Mouse (Mus musculus) hindbrain, embryonic 15.5 days (tissue): Measurements from ENCODE around the gene Rnf216. TPM values are rescaled to one million over a fixed set of nuclear protein-coding genes. Genes with fewer than 3 reads are reported as not detected.

Experiments
- ATAC-seq: fragments of 200-750 bp; cut with Nextera tagmentation; 2 replicates; pipeline ENCODE4 v1.8.0; 2017; ENCODE audit warnings: low read depth, moderate number of reproducible peaks, moderate TSS enrichment; ENCODE audit not compliant: low FRiP score
- H3K27ac ChIP-seq: fragments of 300-500 bp; sonication (generic); replicated peaks from 2 replicates; pipeline ENCODE4 v1.5.1; 2015; ENCODE audit warnings: mild to moderate bottlenecking, inconsistent platforms
- H3K27me3 ChIP-seq: fragments of 300-500 bp; sonication (generic); 2 replicates; pipeline ENCODE4 v1.6.1; 2015; ENCODE audit warnings: control low read depth, inconsistent platforms
- H3K36me3 ChIP-seq: fragments of 300-500 bp; sonication (generic); 2 replicates; pipeline ENCODE4 v1.6.1; 2015; ENCODE audit warnings: control low read depth, inconsistent platforms
- H3K4me1 ChIP-seq: fragments of 300-500 bp; sonication (generic); replicated peaks from 2 replicates; pipeline ENCODE4 v1.6.1; 2015; ENCODE audit warnings: control low read depth, inconsistent platforms
- H3K4me2 ChIP-seq: fragments of 300-500 bp; sonication (generic); 2 replicates; pipeline ENCODE4 v1.6.1; 2015; ENCODE audit warnings: moderate library complexity, mild to moderate bottlenecking, inconsistent platforms
- H3K4me3 ChIP-seq: fragments of 300-500 bp; sonication (generic); 2 replicates; pipeline ENCODE4 v1.5.1; 2015; ENCODE audit warnings: mild to moderate bottlenecking, inconsistent platforms
- H3K9ac ChIP-seq: fragments of 300-500 bp; sonication (generic); 2 replicates; pipeline ENCODE4 v1.6.1; 2015; ENCODE audit warnings: inconsistent platforms
- H3K9me3 ChIP-seq: fragments of 300-500 bp; sonication (generic); 2 replicates; pipeline ENCODE4 v1.6.1; 2016; ENCODE audit warnings: control low read depth, inconsistent platforms
- WGBS: fragments of 180-500 bp; shearing (Covaris S2); methylation state at CpG from one replicate; pipeline ENCODE4 v1.1.7; 2015; 5-methylcytosine and 5-hydroxymethylcytosine counted together
- polyA plus RNA-seq: library from polyadenylated mRNA; unstranded; fragments of >200 nt; fragmentation: Nextera tagmentation; extraction: Ambion mirVana; gene quantifications from 2 replicates; pipeline ENCODE4 v1.2.1, GENCODE M21; 2015

Rnf216 gene
- polyA plus RNA-seq, 1 experiment from 2014 or later: 30.4 TPM

- Histone ChIP-seq H3K9me3 (no peaks in the 10 kb centered on the region), H3K4me1 (no peaks in the 10 kb centered on the region), H3K4me3 (no peak overlapping the region), H3K36me3 (no peaks in the 10 kb centered on the region), H3K9ac (no peak overlapping the region), H3K27ac (no peak overlapping the region), H3K4me2 (no peak overlapping the region), H3K27me3 (no peaks in the 10 kb centered on the region)
- ATAC-seq: no peak
- WGBS: 43% methylated on average over 2 of the region's 2 CpGs
Measured at GRCm38 (mm10) chr5:143032639-143033146, 80.1 kb downstream of the Rnf216 start.

DNA sequence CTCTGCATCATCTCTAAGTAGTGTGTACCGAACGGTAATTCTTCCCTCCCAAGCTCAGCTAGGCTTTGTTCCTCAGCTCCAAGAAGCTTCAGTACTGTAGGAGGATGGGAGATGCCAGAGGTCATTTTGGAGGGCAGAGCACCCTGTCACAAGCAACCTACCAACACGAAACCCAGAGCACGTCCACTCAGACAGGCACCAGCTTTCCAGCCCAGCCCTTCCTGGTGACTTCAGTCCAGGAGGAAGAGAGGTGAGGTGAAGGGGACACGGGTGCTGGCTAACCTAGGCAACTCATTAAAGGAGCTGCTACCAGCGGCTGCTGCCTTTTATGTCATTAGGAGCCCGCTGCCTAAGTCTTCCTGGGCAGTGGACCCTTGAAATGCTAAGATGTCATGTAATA is 81.1 kb downstream of the Rnf216 start:
- Histone ChIP-seq H3K4me3 (no peak overlapping the region), H3K9ac (no peak overlapping the region), H3K9me3 (no peaks in the 10 kb centered on the region), H3K27ac (no peak overlapping the region), H3K4me2 (no peak overlapping the region), H3K36me3 (peaks cover 9% of the 10 kb centered on the region), H3K27me3 (no peaks in the 10 kb centered on the region), H3K4me1 (no peaks in the 10 kb centered on the region)
- no peak for ATAC-seq
- 40% methylated on average over 7 of the region's 7 CpGs for WGBS

- Histone ChIP-seq H3K36me3 (peaks cover 12% of the 10 kb centered on the region), H3K9ac (no peak overlapping the region), H3K27me3 (no peaks in the 10 kb centered on the region), H3K9me3 (no peaks in the 10 kb centered on the region), H3K27ac (no peak overlapping the region), H3K4me2 (no peak overlapping the region), H3K4me3 (no peak overlapping the region), H3K4me1 (no peaks in the 10 kb centered on the region)
- 25% methylated on average over 4 of the region's 4 CpGs for WGBS
- ATAC-seq: no peak
Measured at GRCm38 (mm10) chr5:143031193-143031592, 81.6 kb downstream of the Rnf216 start.

DNA sequence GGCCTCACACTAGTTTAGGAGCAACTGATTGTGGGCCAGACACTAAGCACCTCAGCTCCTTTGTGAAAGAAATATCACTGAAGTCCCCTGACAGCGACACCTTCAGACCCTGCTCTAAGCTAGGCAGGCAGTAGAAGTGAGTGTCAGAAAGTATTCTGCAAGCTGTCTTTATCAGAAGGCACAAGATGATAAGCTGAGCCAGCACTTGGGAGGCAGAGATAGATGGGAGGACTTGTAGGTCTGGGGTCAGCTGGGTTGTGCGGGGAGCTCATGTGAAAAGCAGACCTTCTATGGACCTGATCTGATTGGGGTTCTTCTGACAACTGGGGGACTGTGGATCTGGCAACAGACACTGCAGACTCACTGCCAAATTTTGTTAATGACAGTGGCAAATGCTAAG is 88.9 kb downstream of the Rnf216 start:
- 98% methylated on average over 2 of the region's 2 CpGs for WGBS
- H3K4me2 ChIP-seq: no peak overlapping the region
- peaks cover 18% of the 10 kb centered on the region for H3K36me3 ChIP-seq
- H3K9me3 ChIP-seq: no peaks in the 10 kb centered on the region
- no peak overlapping the region for H3K27ac ChIP-seq
- no peaks in the 10 kb centered on the region for H3K27me3 ChIP-seq
- no peaks in the 10 kb centered on the region for H3K4me1 ChIP-seq
- ATAC-seq: no peak
- H3K4me3 ChIP-seq: no peak overlapping the region
- no peak overlapping the region for H3K9ac ChIP-seq

GRCm38 (mm10) chr5:143022956-143023355 is 89.8 kb downstream of the Rnf216 start:
- H3K9me3 ChIP-seq: no peaks in the 10 kb centered on the region
- H3K4me1 ChIP-seq: no peaks in the 10 kb centered on the region
- peaks cover 18% of the 10 kb centered on the region for H3K36me3 ChIP-seq
- H3K27me3 ChIP-seq: no peaks in the 10 kb centered on the region
- no peak overlapping the region for H3K9ac ChIP-seq
- no peak for ATAC-seq
- WGBS: 100% methylated on average over 1 of the region's 1 CpGs
- H3K4me3 ChIP-seq: no peak overlapping the region
- no peak overlapping the region for H3K4me2 ChIP-seq
- no peak overlapping the region for H3K27ac ChIP-seq

DNA sequence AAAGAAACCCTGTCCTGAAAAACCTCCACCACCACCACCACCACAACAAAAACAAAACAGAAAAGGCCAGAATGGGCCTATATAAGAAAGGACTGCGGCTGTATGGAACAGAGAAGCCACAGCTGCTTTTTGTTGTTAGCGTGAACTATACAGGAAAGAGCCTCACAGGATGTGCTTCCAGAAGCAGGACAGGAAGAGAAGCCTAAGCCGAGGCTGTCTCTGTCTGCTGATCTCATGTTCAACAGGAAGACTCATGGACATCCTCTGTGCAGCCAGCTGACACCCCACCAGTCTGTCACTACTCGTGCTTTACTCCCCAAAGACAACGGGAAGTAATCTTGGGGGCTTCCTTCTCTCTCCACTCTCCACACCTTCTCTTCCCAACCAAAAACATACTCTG is 95.4 kb downstream of the Rnf216 start:
- Histone ChIP-seq H3K4me3 (no peak overlapping the region), H3K27ac (no peak overlapping the region), H3K9me3 (no peaks in the 10 kb centered on the region), H3K4me2 (no peak overlapping the region), H3K36me3 (peaks cover 22% of the 10 kb centered on the region), H3K9ac (no peak overlapping the region), H3K27me3 (no peaks in the 10 kb centered on the region), H3K4me1 (no peaks in the 10 kb centered on the region)
- ATAC-seq: no peak
- WGBS: 90% methylated on average over 5 of the region's 5 CpGs

DNA sequence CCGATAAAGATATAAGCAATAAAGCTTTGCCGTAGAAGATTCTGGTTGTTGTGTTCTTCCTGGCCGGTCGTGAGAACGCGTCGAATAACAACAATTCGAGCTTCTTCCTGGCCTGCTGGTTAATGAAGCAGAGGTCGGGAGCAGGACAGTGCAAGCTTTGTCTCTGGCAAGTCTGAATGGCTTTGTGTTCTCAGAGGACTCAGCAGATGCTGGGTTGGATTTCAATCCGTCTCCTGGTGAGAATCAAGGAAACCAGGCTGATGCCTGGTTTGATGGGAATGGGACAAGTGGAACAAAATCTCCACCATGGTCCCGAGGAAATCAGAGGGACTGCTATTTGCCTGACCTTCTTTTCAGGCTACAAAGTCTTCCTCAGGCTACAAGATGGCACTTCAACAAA is 103.4 kb downstream of the Rnf216 start:
- Histone ChIP-seq H3K4me2 (peak overlapping the region; percentile 4; the same call in 1 of the 2 replicates), H3K4me3 (no peak overlapping the region), H3K27me3 (no peaks in the 10 kb centered on the region), H3K9me3 (no peaks in the 10 kb centered on the region), H3K27ac (peak overlapping the region; percentile 73), H3K36me3 (peaks cover 33% of the 10 kb centered on the region), H3K9ac (no peak overlapping the region), H3K4me1 (peaks cover 8% of the 10 kb centered on the region; the same call in 1 of the 2 replicates)
- no peak for ATAC-seq
- 37% methylated on average over 10 of the region's 11 CpGs for WGBS

DNA sequence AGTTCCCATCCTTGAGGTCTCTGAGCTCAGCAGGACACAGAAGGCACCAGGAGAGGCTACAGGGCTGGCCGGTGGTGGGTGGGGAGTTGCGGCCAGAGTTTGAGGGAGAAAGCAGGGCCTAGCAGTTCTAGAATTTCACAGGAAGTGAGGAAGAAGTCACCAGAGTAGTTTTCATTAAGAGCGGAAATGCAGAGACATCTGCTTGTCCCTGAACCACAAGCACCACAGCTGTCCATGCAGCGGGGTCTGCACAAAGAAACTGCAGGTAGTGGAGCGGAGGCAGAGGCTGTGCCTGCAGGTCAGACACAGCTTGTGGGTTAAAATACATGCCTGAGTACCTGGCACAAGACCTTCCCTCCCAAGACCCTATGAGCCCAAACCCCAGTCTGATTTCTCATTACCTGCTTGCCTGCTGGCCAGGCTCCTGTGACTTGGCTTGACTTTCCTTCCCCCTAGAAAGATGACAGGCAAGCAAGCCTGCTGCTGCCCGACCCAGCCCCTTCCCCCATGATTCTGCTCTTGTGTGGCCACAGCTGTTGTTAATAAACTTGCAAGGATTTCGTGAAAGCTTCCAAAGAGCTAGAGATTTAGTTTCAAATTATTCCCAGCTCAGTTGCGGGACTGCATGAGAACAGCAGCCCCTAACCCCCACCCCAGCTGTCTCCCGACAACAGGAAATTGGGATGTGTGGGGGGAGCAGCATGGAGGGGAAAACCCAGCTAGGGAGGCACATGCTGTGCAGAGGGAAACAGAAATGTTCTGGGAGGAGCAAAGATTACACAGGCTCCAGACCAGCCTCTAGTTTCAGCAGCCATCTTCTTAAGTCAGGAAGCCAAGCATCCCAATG is 111.9 kb downstream of the Rnf216 start:
- no peak overlapping the region for H3K9ac ChIP-seq
- no peak overlapping the region for H3K4me3 ChIP-seq
- H3K4me2 ChIP-seq: no peak overlapping the region
- peak; percentile 23; the same call in 1 of the 2 replicates for ATAC-seq
- H3K27me3 ChIP-seq: no peaks in the 10 kb centered on the region
- H3K36me3 ChIP-seq: no peaks in the 10 kb centered on the region; the same call in 1 of the 2 replicates
- H3K4me1 ChIP-seq: peaks cover 12% of the 10 kb centered on the region
- WGBS: 50% methylated on average over 9 of the region's 9 CpGs
- H3K9me3 ChIP-seq: no peaks in the 10 kb centered on the region
- H3K27ac ChIP-seq: peak overlapping the region; percentile 76

GRCm38 (mm10) chr5:143000091-143000490 is 112.7 kb downstream of the Rnf216 start:
- H3K4me2 ChIP-seq: no peak overlapping the region
- H3K27ac ChIP-seq: peak overlapping the region; percentile 76; the same call in 1 of the 2 replicates
- no peaks in the 10 kb centered on the region; the same call in 1 of the 2 replicates for H3K36me3 ChIP-seq
- WGBS: 56% methylated on average over 4 of the region's 4 CpGs
- peaks cover 12% of the 10 kb centered on the region for H3K4me1 ChIP-seq
- H3K9me3 ChIP-seq: no peaks in the 10 kb centered on the region
- H3K4me3 ChIP-seq: no peak overlapping the region
- no peak for ATAC-seq
- H3K27me3 ChIP-seq: no peaks in the 10 kb centered on the region
- H3K9ac ChIP-seq: no peak overlapping the region

- 50% methylated on average over 2 of the region's 2 CpGs for WGBS
- H3K9me3 ChIP-seq: no peaks in the 10 kb centered on the region
- no peak overlapping the region for H3K4me2 ChIP-seq
- H3K36me3 ChIP-seq: peaks cover 5% of the 10 kb centered on the region; the same call in 1 of the 2 replicates
- H3K27ac ChIP-seq: no peak overlapping the region
- no peak overlapping the region for H3K9ac ChIP-seq
- ATAC-seq: no peak
- H3K27me3 ChIP-seq: no peaks in the 10 kb centered on the region
- no peak overlapping the region for H3K4me3 ChIP-seq
- peaks cover 12% of the 10 kb centered on the region for H3K4me1 ChIP-seq
Measured at GRCm38 (mm10) chr5:142998171-142998570, 114.6 kb downstream of the Rnf216 start.

- H3K9ac ChIP-seq: no peak overlapping the region
- no peak overlapping the region for H3K27ac ChIP-seq
- no peak for ATAC-seq
- H3K4me3 ChIP-seq: no peak overlapping the region
- 65% methylated on average over 9 of the region's 9 CpGs for WGBS
- H3K4me2 ChIP-seq: no peak overlapping the region
- peaks cover 12% of the 10 kb centered on the region for H3K4me1 ChIP-seq
- H3K36me3 ChIP-seq: peaks cover 11% of the 10 kb centered on the region; the same call in 1 of the 2 replicates
- H3K9me3 ChIP-seq: no peaks in the 10 kb centered on the region
- H3K27me3 ChIP-seq: no peaks in the 10 kb centered on the region
Measured at GRCm38 (mm10) chr5:142997526-142997925, 115.3 kb downstream of the Rnf216 start.

- no peak overlapping the region for H3K9ac ChIP-seq
- H3K4me3 ChIP-seq: no peak overlapping the region
- H3K4me1 ChIP-seq: no peaks in the 10 kb centered on the region
- peaks cover 19% of the 10 kb centered on the region; the same call in 1 of the 2 replicates for H3K36me3 ChIP-seq
- 97% methylated on average over 2 of the region's 2 CpGs for WGBS
- H3K9me3 ChIP-seq: no peaks in the 10 kb centered on the region
- no peak for ATAC-seq
- no peak overlapping the region for H3K27ac ChIP-seq
- H3K4me2 ChIP-seq: no peak overlapping the region
- no peaks in the 10 kb centered on the region for H3K27me3 ChIP-seq
Measured at GRCm38 (mm10) chr5:142994746-142995145, 118.0 kb downstream of the Rnf216 start.
